16 mouse cellular contexts compared by ENCODE assay signal in genomic region chr9:47778438-47778837, GRCm38 (mm10).
DNase-seq lines count a peak whose midpoint lies in the region; ATAC-seq lines count a peak whose summit lies in the region.
"Had no signal": no experiment of that assay in that cellular context is flagged by ENCODE, and none has a peak within 500 bp of the region (broad histone marks: within the 10 kb centered on the region; RNA-seq: fewer than 3 reads in every experiment).

No protein-coding gene starts in this region.

- 62% methylated on average over 11 of the region's 11 CpGs for WGBS in hindbrain, embryonic 10.5 days
- 45% methylated on average over 11 of the region's 11 CpGs for WGBS in hindbrain, embryonic 13.5 days

- H3K27me3 ChIP-seq in hindbrain, embryonic 10.5 days (ENCODE audit: insufficient read depth, poor library complexity, severe bottlenecking), result no peaks in the 10 kb centered on the region
- no peaks in the 10 kb centered on the region for H3K27me3 ChIP-seq in hindbrain, embryonic 13.5 days
- H3K27me3 ChIP-seq: embryonic facial prominence, embryonic 12.5 days; limb, embryonic 15.5 days had no signal

- no peak overlapping the region for H3K4me2 ChIP-seq in hindbrain, embryonic 13.5 days
- H3K4me2 ChIP-seq: embryonic facial prominence, embryonic 12.5 days; limb, embryonic 15.5 days had no signal

- H3K4me3 ChIP-seq in hindbrain, embryonic 10.5 days, result no peak overlapping the region
- no peak overlapping the region for H3K4me3 ChIP-seq in hindbrain, embryonic 13.5 days
- H3K4me3 ChIP-seq: embryonic facial prominence, embryonic 12.5 days; limb, embryonic 15.5 days had no signal

- no peak for ATAC-seq in hindbrain, embryonic 13.5 days (ENCODE audit: low FRiP score)
- ATAC-seq: activated CD4-positive, CD25-positive, alpha-beta regulatory T cell, adult 4 months; inflammation-experienced regulatory T-cells, adult 6 months had no signal

- peaks cover 33% of the 10 kb centered on the region for H3K4me1 ChIP-seq in hindbrain, embryonic 10.5 days (replicated peaks)
- H3K4me1 ChIP-seq in hindbrain, embryonic 13.5 days (replicated peaks), result peaks cover 33% of the 10 kb centered on the region

- 0 out of 2 replicates have a peak overlapping the region, but pooled peaks have one; percentile 46 for H3K27ac ChIP-seq in hindbrain, embryonic 10.5 days
- H3K27ac ChIP-seq in hindbrain, embryonic 13.5 days, result no peak overlapping the region
- H3K27ac ChIP-seq: embryonic facial prominence, embryonic 12.5 days; limb, embryonic 15.5 days had no signal

- H3K36me3 ChIP-seq in hindbrain, embryonic 10.5 days, result no peaks in the 10 kb centered on the region; the same call in 1 of the 2 replicates
- no peaks in the 10 kb centered on the region for H3K36me3 ChIP-seq in hindbrain, embryonic 13.5 days
- H3K36me3 ChIP-seq: embryonic facial prominence, embryonic 12.5 days; G1E; limb, embryonic 15.5 days had no signal

- no peak overlapping the region for H3K9ac ChIP-seq in hindbrain, embryonic 13.5 days
- H3K9ac ChIP-seq: embryonic facial prominence, embryonic 12.5 days; limb, embryonic 15.5 days had no signal

- H3K9me3 ChIP-seq in hindbrain, embryonic 10.5 days, result no peaks in the 10 kb centered on the region
- H3K9me3 ChIP-seq in hindbrain, embryonic 13.5 days, result no peaks in the 10 kb centered on the region
- H3K9me3 ChIP-seq: embryonic facial prominence, embryonic 12.5 days; limb, embryonic 15.5 days had no signal

- DNase-seq in embryo, embryonic 10.5 days (ENCODE audit: low spot score), result peak; percentile 31
- DNase-seq in embryo, embryonic 10 days (ENCODE audit: low spot score), result no peak
- DNase-seq in hindbrain, embryonic 10.5 days (ENCODE audit: low spot score), result no peak
- DNase-seq in adrenal gland, postnatal 36 days, result peak; percentile 6 to 39
- DNase-seq in lung, postnatal 25 days (ENCODE audit: low spot score), result peak; percentile 18
- no peak for DNase-seq in T-cell, adult 2 months (ENCODE audit: low spot score)
- DNase-seq in layer of hippocampus, adult 9-10 months (ENCODE audit: low spot score), result no peak
- DNase-seq: cerebellum, adult 11-12 months; layer of hippocampus, postnatal 36 days; right cerebral cortex, adult 18-20 months had no signal

Comparison
In these comparisons a context has a peak if more than half of its experiments do, and no peak if none do; other contexts are left out.
1. DNase-seq: peak in embryo, embryonic 10.5 days (single experiment), adrenal gland, postnatal 36 days (2 of 2) and lung, postnatal 25 days (single experiment); none in embryo, embryonic 10 days (single experiment), hindbrain, embryonic 10.5 days (single experiment), T-cell, adult 2 months (single experiment) and layer of hippocampus, adult 9-10 months (single experiment).